Mouse (Mus musculus): ENCODE data around the gene Gm14137.

Gene Gm14137

DNA sequence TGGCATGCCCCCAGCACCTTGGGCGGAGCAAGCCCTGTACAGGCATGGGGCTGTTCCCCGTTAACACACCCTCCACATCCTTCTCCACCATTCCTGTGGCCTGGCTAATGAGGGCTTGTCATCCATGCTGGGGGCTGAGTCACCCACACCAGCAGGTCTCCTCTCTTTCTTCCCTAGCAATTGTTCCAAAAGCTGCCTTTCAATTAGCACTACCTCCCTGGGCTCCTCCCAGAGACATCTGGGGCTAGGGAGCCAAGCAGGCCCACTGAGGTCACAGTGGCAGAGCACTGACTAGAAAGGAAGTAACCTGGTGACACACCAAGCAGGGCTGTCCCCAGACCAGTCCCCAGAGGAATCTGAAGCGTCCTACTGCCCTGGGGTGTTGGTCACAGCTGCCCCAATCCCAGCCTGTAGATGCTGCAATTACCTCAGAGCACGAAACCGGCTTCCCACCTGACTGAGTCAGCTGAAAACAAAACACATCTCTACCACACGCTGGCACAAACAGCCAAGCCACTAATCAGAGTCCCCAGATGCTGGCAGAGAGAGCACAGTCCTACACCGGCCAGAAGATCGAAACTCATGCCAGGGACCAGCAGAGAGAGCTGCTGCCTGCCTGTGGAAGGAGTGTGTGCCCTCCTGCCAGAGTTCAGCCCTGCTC lies at the start of gene Gm14137:
TSS of gene Gm14137 (plus strand) at position 519 of the 661 bp plus-strand sequence.
- DNase-seq (ENCODE audit: low spot score), result no peak

DNA sequence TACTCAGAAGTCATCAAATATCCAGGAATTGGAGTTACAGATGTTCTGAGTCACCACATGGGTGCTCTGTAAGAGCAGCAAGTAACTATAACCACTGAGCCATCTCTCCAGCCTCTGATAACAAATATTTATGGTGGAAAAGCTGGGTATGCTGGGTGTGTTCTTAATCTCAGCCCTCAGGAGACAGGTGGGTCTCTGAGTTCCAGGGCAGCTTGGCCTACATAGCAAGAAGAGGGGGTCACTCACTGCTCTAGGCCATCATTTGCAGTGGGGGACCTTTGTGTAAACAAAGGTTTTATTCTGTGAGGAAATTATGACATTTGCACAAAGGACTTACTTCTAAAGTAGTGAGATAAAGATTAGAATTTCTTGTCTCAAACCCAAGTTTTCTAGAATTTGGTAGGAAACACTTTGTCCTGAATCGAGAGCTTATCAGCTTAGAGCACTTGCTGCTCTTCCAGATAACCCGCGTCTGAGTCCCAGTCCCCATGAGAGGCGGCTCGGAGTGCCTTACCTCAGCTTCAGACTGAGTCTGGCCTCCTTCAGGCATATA lies 37.9 kb upstream of the Gm14137 start:
- peak; percentile 16 for DNase-seq (ENCODE audit: low spot score)

DNA sequence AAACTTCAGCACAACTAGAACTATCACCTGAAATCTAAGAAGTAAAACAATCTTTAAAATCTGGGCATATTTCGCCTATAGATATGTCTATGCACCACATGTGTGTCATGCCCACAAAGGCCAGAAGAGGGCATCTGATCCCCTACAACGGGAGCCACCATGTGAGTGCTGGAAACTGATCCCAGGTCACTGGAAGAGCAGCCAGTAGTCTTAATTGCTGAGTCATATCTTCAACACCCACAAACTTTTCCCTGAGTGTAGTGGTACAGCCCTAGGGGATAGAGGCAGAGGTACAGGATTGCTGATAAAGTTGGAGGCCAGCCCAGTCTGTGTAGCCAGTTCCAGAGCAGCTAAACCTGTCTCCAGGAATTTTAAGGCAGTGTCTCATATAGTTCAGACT lies 29.1 kb upstream of the Gm14137 start:
- no peak for DNase-seq (ENCODE audit: low spot score)

DNA sequence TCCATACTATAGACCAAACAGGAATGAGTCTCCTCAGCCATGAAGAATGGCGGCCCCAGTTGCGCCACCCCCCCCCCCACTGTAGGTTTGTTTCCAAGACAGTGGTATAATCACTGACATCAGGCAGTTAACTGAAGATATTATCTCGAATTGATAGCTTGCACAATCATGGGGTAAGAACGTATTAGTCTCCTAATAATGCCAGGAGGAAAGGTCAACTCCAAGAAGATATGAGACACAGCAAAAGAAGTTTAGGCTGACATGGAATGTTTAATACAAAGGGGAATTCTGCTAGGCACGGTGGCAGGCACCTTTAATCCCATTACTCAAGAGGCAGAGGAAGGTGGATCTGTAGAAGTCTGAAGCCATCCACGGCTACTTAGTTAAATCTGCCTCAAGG lies 27.9 kb upstream of the Gm14137 start:
- no peak for DNase-seq (ENCODE audit: low spot score)

DNA sequence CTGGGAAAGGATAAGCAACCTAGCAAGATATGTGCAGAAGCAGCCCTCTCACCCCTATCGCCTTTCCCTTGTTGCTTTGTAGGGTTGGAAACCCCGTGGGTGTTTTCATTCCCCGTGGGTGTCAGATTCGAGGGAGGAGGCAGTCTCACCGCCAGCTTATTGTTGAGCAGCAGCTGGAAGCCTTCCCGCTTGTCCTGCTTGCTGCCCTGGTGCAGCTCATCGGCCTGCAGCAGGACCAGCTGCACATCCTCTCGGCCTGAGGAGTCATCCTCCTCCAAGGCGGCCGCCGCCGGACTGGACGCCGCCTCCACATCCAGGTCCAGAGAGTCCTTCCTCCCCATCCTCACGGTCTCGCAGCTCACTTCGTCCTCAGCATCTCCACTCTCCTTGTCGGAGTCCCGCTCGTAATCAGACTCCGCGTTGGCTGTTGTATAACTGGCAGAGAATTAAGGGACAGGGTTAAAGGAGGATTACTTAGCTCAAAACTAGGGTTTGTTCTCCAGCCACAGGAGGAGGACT lies 27.1 kb upstream of the Gm14137 start:
- DNase-seq (ENCODE audit: low spot score), result no peak

DNA sequence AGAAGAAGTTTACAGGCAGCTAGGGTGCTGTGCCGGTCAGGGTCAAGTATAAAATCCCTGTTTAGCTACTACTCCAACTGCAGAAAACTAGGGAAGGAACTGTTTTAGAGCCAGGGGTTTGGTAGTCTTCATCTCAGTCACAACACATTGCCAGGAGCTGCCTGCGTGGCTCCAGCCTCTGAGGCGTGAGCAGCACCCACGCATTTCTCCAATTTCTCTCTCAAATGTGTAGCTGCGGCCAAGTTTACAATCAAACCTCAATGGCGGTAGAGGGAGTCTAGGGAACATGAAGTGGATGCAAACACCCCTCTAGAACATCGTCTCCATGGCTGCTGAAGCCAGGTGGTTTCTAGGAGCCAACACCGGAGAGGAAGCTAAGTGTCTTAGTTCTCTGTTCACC lies 26.5 kb upstream of the Gm14137 start:
- no peak for DNase-seq (ENCODE audit: low spot score)

DNA sequence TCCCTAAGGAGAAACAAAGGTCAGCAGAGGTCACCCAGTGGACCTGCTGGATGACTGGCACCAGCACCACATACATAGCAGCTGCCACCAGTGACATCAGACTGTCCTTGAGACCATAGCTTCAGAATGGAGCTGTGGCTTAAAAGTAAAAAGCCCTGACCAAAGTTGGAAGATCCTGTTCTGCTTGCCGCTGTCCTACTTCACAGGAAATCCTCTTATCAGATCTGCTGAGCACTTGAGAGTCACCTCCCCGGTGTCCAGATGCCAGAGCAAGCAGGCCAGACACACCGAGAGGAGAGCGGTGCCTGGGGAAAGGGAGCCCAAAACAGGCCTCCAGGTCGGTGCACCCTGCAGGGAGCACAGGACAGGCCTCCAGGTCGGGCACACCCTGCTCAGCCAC lies 22.1 kb upstream of the Gm14137 start:
- DNase-seq (ENCODE audit: low spot score), result no peak

DNA sequence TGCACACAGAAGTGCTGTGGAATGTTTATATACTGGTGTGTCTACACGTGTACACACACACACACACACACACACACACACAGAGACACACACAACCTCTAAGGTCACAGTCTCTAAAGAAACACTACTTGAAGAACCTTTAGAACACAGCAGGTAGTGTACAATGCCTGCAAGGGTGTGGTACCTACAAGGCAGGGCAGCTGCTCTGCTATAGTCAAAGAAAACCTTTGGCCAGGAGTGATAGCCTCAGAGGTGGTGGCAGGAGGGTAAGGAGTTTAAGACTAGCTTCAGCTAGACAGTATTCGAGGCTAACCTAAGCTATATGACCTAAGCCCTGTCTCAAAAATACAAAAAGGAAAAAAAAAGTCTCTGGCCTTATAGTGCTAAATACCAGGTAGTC lies 19.6 kb upstream of the Gm14137 start:
- no peak for DNase-seq (ENCODE audit: low spot score)

DNA sequence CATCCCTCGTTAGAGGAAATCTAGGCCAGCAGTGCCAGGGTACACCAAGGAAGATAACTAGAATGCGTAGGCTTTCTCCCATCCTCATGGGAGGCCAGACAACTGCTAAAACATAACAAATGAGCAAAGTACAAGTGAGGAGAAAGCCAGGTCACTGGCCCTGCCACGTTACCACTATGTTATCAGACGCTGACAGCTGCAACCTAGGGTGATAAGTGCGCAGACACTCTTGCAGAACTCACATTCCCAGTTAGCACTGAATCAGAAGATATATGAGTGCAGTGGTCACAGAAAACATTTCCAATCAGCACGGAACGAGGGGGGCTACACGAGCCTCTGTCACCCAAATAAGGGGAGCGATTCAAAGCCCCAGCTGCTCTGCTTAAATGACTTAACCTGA lies 18.9 kb upstream of the Gm14137 start:
- peak; percentile 69 for DNase-seq (ENCODE audit: low spot score)

DNA sequence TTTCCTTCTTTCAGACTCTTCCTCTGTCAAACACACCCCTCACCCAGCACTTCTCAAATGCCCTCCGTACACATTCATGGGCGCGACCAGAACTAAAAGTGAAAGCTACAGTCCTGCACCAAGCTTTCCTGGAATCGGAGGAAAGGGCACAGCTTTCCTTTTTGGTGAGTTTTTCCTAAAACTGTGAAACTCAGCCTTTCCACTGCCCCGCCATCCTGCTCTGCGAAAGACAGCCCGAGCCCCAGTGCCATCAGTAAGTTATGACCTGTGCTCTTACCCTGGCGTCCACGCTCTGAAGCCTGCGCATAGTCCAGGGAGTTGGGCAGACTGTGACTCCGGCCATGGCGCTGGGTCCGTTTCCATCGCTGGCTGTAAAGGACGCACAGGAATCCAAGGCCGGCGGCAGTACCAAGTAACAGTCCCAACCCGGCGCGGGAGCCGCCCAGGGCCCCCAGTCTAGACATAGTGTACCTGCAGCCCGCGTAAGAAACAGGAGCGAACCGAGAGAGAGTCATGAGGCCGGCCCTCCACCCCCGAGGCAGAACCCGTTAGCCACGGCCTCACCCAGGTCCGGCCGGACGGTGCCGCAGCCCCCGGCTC lies 18.1 kb upstream of the Gm14137 start:
- peak; percentile 27 for DNase-seq (ENCODE audit: low spot score)

DNA sequence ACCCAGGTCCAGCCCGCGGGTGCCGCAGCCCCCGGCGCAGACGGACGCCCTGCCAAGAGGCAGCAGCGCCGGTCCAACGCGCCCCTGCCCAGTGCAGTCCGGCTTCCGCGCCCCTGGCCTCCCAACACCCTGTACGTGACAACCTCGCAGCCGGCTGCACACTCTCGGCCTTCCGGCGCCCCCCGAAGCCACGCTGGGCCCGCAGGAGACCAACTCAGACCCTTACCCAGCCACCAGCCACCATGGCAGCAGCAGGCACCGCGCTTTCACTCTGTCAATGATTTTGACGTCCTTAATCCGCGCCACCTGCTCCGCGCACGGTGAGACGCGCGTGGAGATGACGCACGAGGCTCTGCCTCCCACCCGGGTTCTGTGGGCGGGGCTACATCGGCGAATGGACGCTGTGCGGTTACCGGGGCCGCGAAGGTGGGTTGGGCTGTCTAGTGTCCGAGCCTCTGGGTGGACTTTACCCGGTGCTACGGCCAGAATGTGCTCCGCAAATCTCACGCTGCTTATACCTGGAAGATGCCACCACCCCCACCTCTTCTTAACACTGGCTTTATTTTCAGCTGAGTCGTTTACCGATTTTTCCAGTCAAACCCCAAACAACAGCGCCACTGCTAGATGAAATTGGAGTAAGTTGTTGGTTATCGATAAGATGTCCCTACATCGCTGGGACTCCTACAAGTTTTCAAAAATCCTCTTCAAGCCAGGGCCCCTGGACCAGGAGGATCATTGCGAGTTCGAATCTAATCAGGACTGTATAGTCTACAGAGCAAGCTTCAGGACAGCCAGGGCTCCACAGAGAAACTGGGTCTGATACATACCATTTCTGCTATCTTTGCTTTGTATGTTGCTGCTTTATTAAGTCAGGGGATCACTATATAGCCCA lies 17.4 kb upstream of the Gm14137 start, which contains the start of gene Rmdn3:
TSS of gene Rmdn3 (minus strand) at position 354 of the 892 bp plus-strand sequence.
- peak; percentile 93 for DNase-seq (ENCODE audit: low spot score)

DNA sequence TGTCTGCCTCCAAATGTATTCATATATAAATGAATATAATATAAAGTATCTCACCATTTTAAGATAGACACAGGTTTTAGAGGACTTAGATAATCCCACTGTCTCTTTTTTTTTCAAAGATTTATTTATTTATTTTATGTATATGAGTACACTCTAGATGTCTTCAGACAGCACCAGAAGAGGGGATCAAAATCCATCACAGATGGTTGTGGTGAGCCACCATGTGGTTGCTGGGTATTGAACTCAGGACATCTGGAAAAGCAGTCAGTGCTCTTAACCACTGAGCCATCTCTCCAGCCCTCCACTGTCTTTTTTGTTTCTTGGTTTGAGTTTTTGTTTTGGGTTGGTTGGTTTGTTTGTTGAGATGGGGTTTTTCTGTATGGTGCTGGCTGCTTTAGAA lies 16.5 kb upstream of the Gm14137 start:
- DNase-seq (ENCODE audit: low spot score), result no peak

DNA sequence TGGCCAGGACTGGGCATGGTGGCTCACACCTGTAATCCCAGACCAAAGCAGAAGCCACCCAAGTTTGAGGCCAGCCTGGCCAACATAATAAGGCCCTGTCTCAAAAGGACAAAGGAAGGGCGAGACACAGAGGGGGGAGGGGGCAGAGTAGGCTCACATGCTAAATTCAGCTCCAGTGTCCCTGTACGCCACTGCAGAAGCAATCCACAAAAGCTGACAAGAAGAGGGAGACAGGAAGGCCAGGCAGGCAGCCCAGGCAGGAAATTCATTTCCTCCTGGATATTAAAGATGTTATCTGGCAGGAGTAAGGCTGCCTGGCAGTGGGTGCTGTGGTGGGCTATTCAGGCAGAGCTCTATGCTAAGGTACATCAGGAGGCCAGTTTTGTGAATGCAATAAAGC lies 13.1 kb upstream of the Gm14137 start:
- DNase-seq (ENCODE audit: low spot score), result no peak

DNA sequence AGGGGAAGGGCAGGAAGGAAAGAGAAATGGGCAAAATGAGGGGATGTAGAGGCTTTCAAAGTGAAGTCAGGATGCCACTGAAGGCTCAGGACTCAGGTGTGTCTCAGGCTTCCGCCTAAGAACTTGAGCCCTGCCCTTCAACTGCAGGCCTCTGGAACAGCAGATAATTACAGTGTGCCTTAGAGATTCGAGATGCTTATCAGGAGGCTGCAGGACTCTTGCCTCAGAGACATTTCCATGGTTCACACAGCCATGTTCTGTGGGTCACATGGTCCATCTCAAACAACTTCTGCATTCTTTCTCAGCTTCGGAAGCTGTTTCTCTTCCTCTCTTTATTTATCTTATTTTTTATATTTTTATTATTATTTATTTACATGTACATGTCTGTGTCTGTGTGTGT lies 11.2 kb upstream of the Gm14137 start:
- DNase-seq (ENCODE audit: low spot score), result no peak

DNA sequence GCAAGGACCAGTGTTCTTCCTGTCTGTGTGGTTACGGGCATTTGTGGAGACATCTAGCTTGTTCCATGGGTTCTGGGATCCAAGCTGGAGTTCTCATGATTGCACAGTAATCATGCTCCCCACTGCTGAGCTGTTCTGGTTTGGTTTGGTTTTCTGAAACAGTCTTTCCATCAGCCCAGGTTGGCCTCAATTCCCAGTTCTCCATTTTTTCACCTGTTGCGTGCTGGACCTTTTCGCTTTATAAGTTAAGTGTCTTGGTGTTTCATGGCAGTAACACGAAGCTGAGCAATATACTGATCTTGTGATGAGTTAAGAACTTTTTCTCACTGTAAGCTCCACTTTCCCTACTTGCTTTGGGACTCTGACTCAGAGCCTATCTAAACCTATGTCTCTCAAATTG lies 10.3 kb upstream of the Gm14137 start:
- no peak for DNase-seq (ENCODE audit: low spot score)

DNA sequence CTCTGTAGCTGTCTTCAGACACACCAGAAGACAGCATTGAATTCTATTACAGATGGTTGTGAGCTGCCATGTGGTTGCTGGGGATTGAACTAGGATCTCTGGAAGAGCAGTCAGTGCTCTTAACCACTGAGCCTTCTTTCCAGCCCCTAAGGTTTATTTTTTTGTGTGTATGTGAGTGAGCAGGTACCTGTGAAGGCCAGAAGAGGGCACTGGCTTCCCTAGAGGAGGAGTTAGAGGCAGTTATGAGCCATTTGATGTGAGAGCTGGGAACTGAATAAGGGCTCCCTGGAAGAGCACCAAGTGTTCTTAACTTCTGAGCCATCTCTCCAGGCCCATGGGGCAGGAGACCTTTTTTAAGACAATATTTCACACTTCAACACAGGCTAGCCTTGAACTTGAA lies 8.9 kb upstream of the Gm14137 start:
- DNase-seq (ENCODE audit: low spot score), result no peak

DNA sequence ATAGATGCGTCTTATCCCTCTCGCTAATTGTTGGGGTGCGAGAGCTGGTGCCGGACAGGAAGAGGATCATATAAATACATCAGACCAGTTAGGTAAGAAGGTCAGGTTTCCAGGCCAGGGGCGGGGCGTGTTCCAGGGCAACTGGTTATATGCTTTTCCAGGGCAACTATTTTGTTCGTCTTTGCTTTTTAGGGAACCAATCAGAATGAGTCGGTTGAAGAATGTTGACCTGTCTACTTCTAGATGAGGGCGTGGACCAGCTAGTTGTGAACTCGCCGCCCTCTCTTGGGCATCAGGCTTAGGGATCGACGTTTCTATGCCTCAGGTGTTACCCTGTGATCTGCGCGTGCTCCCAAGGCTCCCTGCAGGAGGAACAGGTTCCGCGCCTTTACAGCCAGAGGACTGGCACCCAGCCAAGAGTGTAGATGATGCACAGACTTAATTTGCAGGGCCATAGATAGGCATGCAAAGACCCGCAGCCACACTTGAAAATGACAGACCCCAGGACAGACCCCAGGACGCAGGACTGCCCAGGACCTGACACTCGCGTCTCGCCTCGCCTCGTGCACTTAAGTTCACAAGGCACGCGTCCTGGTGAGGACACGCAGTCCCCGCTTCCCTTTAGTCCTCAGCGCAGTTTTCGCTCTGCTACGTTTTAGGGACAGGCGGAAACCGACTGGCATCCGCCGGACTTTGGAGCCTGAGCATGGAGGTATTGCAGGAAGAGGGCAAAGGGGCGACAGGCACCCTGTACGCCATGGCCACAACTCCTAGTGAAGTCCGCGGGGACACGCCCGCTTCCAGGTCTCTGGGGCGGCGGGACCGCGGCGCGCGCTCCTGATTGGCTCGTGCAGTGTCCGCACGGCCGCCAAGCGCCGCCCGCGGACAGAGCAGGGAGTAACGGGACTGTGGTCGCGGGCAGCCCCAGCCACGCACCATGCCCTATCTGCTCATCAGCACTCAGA lies 7.1 kb upstream of the Gm14137 start, which contains the start of gene Gchfr:
TSS of gene Gchfr (plus strand) at position 873 of the 965 bp plus-strand sequence.
- DNase-seq (ENCODE audit: low spot score), result peak; percentile 20

DNA sequence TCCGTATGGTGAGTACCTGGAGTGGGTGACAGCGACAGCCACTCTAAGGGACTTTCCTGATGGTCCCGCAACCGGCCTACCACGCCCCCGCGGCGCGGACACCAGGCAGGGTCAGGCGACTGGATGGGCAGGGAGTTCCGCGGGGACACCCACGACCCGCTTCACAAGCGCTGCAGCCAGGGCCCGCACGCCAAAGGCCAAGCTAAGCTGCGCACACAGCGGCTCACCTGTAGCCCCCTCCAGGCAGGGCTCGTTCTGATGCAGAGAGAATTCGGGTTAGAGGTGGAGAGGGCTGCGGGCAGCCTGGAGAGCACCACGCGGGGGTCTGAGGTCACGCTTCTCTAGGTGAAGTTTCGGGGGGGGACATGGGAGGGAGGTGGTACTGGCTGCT lies 6.4 kb upstream of the Gm14137 start:
- DNase-seq (ENCODE audit: low spot score), result no peak

DNA sequence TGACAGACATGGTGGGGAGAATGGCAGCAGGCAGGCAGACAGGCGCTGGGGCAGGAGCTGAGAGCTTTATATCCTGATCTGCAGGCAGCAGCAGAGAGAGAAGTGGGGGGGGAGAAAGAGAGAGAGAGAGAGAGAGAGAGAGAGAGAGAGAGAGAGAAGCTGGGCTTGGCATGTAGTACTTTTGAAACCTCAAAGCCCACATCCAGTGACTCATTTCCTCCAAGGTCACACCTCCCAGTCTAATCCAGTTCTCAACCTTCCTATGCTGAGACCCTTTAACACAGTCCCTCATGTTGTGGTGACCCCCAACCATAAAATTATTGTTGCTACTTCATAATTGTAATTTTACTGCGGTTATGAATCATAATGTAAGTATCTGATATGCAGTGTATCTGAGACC lies 4.0 kb upstream of the Gm14137 start:
- no peak for DNase-seq (ENCODE audit: low spot score)

DNA sequence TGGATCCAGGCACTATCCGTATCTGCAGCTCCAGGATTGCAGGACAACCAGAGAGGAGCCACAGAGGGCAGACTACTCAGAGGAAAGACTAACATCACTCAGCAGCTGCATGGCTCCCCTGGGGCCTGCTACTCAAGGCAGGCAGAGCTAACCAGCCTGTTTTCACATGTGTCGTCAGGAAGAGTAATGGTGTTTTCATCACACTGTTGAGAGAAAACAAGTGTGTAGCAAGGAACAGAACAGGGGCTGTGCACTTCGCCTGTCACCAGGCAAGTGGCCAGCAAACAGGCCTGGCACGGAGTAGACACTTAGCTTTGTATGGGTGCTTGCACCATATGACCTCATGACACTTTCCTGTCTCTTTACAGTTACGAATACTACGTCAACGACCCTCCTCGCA lies 2.7 kb upstream of the Gm14137 start:
- no peak for DNase-seq (ENCODE audit: low spot score)

DNA sequence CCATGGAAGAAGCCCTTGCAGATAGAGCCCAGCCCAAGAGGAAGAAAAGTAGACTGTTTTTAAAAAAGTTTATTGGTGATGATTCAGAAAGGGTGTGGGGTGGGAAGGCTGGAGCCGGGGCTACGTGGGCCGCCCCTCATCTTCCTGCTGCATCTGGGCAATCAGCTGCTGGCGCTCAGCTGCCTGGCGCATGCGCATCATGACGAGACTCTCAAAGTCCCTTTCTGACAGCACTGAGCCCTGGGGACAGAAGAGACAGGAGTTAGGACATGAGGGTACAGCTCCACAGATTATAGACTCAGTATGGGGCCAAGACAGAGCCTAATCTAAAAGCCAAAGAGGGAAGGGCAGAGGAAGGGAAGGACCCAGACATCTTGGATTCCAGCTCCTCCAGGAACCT lies 1.9 kb upstream of the Gm14137 start:
- no peak for DNase-seq (ENCODE audit: low spot score)

Measured in spleen, adult 12 weeks (tissue).